Mouse (Mus musculus) heart, postnatal 10 days (tissue): ENCODE measurements around the gene Plbd2. TPM values are rescaled to one million over a fixed set of nuclear protein-coding genes. Genes with fewer than 3 reads are reported as not detected.
A peak's percentile ranks its signal among the peaks of the same experiment; 100 is the strongest.
"Not testable (repeated sequence)": the region's sequence is repeated elsewhere in the genome, so short reads cannot be mapped to it uniquely, and the experiment has no call there.

Experiments used
- DNase-seq, 2 experiments: peaks; one replicate each; pipeline ENCODE4 v3.0.0; 2021
- intact Hi-C: fragments of 180-260 bp; cut with DNase I; formaldehyde crosslinking; loops from one replicate; pipeline ENCODE4 v1.15.1; 2025
- total RNA-seq, 2 experiments: library from RNA; stranded (reverse); gene quantifications; 2 replicates each; pipeline ENCODE4 v1.2.3; 2021

Gene Plbd2
- total RNA-seq, 2 experiments from 2014 or later: 45.6 to 45.8 TPM

- DNase-seq: peak; percentile 53 to 58
- intact Hi-C loops: no loop called here
Observed at GRCm38 (mm10) chr5:120511643-120512220, 8.3 kb upstream of the Plbd2 start.

- peak; percentile 96 to 98 for DNase-seq
- intact Hi-C loops: no loop called here
Observed at GRCm38 (mm10) chr5:120510982-120511642, 7.7 kb upstream of the Plbd2 start, which contains the start of gene Slc8b1. Slc8b1 (plus strand) TSS chr5:120511168.

- DNase-seq: no peak
- intact Hi-C loops: loop anchor here (5.0 kb wide), 2 partner anchors 80 to 165 kb away; partner anchors contain the start of genes Iqcd and Tpcn1
Observed at GRCm38 (mm10) chr5:120507311-120507710, 3.9 kb upstream of the Plbd2 start.

- intact Hi-C loops: loop anchor here (5.0 kb wide), 2 partner anchors 81 to 166 kb away; partner anchors contain the start of genes Iqcd and Tpcn1
- no peak for DNase-seq
Observed at GRCm38 (mm10) chr5:120506490-120506889, 3.1 kb upstream of the Plbd2 start.

GRCm38 (mm10) chr5:120505781-120506180 lies 2.4 kb upstream of the Plbd2 start:
- intact Hi-C loops: loop anchor here (1.0 to 5.0 kb wide), 3 partner anchors 82 to 167 kb away; partner anchors contain the start of genes Iqcd and Tpcn1

GRCm38 (mm10) chr5:120505368-120505767 lies 1.9 kb upstream of the Plbd2 start:
- intact Hi-C loops: loop anchor here (1.0 to 5.0 kb wide), 3 partner anchors 82 to 167 kb away; partner anchors contain the start of genes Iqcd and Tpcn1
- DNase-seq: peak; percentile 84 to 88

More at GRCm38 (mm10) chr5:120505781-120506180, 2.4 kb upstream of the Plbd2 start:
- no peak for DNase-seq

GRCm38 (mm10) chr5:120502675-120503143 lies 716 bp downstream of the Plbd2 start:
- intact Hi-C loops: no loop called here
- no peak for DNase-seq

GRCm38 (mm10) chr5:120502147-120502621 lies 1.2 kb downstream of the Plbd2 start:
- intact Hi-C loops: no loop called here
- DNase-seq: no peak

- intact Hi-C loops, DNase-seq: not testable (repeated sequence)
Observed at GRCm38 (mm10) chr5:120500609-120501008, 2.8 kb downstream of the Plbd2 start.

- no peak for DNase-seq
- intact Hi-C loops: no loop called here
Observed at GRCm38 (mm10) chr5:120499202-120499601, 4.2 kb downstream of the Plbd2 start.

- DNase-seq: no peak
- intact Hi-C loops: no loop called here
Observed at GRCm38 (mm10) chr5:120497071-120497470, 6.4 kb downstream of the Plbd2 start.

- intact Hi-C loops: no loop called here
- no peak for DNase-seq
Observed at GRCm38 (mm10) chr5:120495703-120496226, 7.7 kb downstream of the Plbd2 start.

GRCm38 (mm10) chr5:120495064-120495702 lies 8.2 kb downstream of the Plbd2 start:
- peak in 1 of 2 experiments; percentile 50 for DNase-seq
- intact Hi-C loops: no loop called here

- no peak for DNase-seq
- intact Hi-C loops: no loop called here
Observed at GRCm38 (mm10) chr5:120493873-120494395, 9.5 kb downstream of the Plbd2 start.

GRCm38 (mm10) chr5:120493440-120493839 lies 10.0 kb downstream of the Plbd2 start:
- intact Hi-C loops: no loop called here
- no peak for DNase-seq

- intact Hi-C loops: no loop called here
Observed at GRCm38 (mm10) chr5:120492437-120492836, 11.0 kb downstream of the Plbd2 start.

GRCm38 (mm10) chr5:120490679-120491192 lies 12.7 kb downstream of the Plbd2 start:
- intact Hi-C loops: no loop called here
- DNase-seq: peak; percentile 56 to 61

More at GRCm38 (mm10) chr5:120492437-120492836, 11.0 kb downstream of the Plbd2 start:
- DNase-seq: no peak

GRCm38 (mm10) chr5:120487844-120488243 lies 15.6 kb downstream of the Plbd2 start:
- DNase-seq: no peak
- intact Hi-C loops: no loop called here

- DNase-seq: no peak
- intact Hi-C loops: no loop called here
Observed at GRCm38 (mm10) chr5:120483399-120483798, 20.0 kb downstream of the Plbd2 start.

GRCm38 (mm10) chr5:120481205-120481604 lies 22.2 kb downstream of the Plbd2 start:
- intact Hi-C loops: no loop called here
- DNase-seq: no peak
